Mouse (Mus musculus): ENCODE measurements around the gene Nox3.

DNA sequence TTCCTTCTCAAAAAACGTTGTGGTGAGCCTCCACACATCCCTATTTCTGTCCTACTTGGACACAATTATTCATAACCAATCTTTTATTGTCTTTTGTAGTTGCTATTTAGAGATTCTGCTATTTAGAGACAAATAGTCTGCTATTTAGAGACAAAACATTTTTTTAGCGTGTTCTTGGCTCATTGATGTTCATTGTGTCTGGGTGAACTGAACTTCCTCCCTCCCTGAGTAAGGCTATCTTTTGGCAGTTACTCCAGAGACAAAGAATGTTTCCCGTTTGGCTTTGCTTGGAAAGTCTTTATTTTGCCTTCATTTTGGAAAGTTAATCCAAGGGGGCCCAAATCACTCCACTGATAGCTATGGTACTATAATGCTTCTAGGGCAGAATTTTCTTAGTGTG lies 63.6 kb downstream of the Nox3 start:
- TF ChIP-seq POLR2A (IDR thresholded peaks at IDR 0.05; ENCODE audit: low read depth, low read length): no peak
- no peak for TF ChIP-seq ZKSCAN1 (IDR thresholded peaks at IDR 0.05; ENCODE audit: borderline replicate concordance, low read depth, low read length)
- TF ChIP-seq CTCF (conservative IDR thresholded peaks at IDR 0.05 in 1 of 2, IDR thresholded peaks at IDR 0.05 in 1 of 2; ENCODE audit: low read depth in 2 of 2, low read length in 2 of 2): no peak
- TF ChIP-seq TBP (conservative IDR thresholded peaks at IDR 0.05; ENCODE audit: low read depth, low read length): no peak
- TF ChIP-seq MEF2A (IDR thresholded peaks at IDR 0.05; ENCODE audit: borderline replicate concordance, low read depth, low read length): no peak
- no peak for TF ChIP-seq HCFC1 (IDR thresholded peaks at IDR 0.05; ENCODE audit: low read depth, low read length)
- TF ChIP-seq JUND (conservative IDR thresholded peaks at IDR 0.05; ENCODE audit: low read depth, low read length): no peak
- no peak for TF ChIP-seq SIN3A (IDR thresholded peaks at IDR 0.05; ENCODE audit: low read length)
